Mouse (Mus musculus): Measurements from ENCODE around the gene Ccnt1.

DNA sequence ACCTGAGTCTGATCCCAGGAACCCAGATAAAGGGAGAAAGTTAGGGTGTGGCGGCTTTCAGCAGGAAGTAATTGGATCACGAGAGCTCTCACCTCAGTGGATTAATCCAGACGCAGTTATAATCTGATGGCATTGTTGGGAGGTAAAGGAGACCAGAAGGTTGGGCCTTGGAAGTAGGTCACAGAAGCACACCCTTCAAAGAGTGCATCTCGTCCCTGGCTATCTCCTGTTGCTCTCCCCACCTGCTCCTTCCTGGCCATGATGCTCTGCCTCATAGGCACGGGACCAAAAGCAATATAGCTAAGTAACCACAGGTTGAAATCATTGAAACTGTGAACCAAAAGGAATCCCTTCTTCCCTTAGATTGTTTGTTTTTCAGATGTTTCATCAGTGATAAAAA lies 13.5 kb downstream of the Ccnt1 start:
- TF ChIP-seq CHD2 (IDR thresholded peaks at IDR 0.05; ENCODE audit: low read depth, low read length): no peak
- TF ChIP-seq ZC3H11A (IDR thresholded peaks at IDR 0.05; ENCODE audit: borderline replicate concordance, low read depth, low read length): no peak

Measured in ES-E14 (cell line).